Mouse (Mus musculus): ENCODE data around the gene Lhfpl5. TPM values are rescaled to one million over a fixed set of nuclear protein-coding genes. Genes with fewer than 3 reads are reported as not detected.

The Lhfpl5 gene
- total RNA-seq (2014; rRNA removed) (22.8 and 28.6 TPM in 2 replicates), polyA plus RNA-seq (2015; fragmentation: Nextera tagmentation; extraction: Ambion mirVana) (21.0 and 25.5 TPM in 2 replicates)

DNA sequence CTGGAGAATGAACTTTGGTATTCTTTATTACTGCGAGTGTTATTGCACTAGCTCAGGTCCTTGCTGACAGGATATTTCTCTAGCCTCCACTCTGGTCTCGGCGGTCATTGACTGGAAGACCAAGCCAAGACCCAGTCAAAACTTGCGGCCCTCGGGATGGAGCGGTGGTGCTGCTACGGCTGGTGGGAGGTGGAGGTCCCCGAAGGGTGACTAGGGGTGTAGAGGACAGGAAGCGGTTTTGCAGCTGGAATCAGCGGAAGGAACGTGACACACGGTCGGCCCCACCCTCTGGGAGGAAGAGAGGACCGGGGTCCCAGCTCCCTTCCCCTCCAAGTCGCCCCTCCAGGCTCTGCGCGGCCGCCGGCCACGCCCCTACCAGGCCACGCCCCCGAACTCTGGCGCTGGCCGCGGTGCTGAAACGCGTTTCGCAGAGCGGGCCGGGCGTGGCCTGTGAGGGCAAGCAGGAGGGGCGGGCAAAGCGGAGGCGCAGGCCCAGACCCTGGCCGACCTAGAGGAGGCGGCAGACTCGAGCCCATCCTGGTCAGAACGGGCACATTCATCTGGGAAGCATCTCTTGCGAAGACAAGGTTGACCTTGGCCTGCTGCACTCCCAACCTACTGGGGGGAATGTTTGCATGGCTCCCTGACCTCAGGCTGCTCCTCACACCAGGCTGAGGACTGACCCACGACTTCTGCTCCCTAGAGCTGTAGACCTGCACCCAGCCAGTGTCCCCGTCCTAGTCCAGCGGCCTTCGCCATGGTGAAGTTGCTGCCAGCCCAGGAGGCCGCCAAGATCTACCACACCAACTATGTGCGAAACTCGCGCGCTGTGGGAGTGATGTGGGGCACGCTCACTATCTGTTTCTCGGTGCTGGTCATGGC, at the start of gene Lhfpl5:
TSS of gene Lhfpl5 (plus strand) at position 398 of the 882 bp plus-strand sequence.
- 15% methylated on average over 49 of the region's 50 CpGs for WGBS
- Histone ChIP-seq H3K27me3 (ENCODE audit: insufficient read depth, low read length) (no peaks in the 10 kb centered on the region), H3K36me3 (ENCODE audit: insufficient read depth, low read length) (no peaks in the 10 kb centered on the region), H3K4me2 (ENCODE audit: low read depth, low read length, poor library complexity, severe bottlenecking) (peak within 1 kb of the TSS; percentile 54), H3K4me3 (ENCODE audit: low read depth, low read length) (peak within 1 kb of the TSS; percentile 44), H3K9ac (replicated peaks; ENCODE audit: low read length, poor library complexity, severe bottlenecking) (peak within 1 kb of the TSS; percentile 50), H3K27ac (ENCODE audit: low read depth, low read length) (no peak within 1 kb of the TSS), H3K4me1 (ENCODE audit: insufficient read depth, low read length) (peaks cover 11% of the 10 kb centered on the region; the same call in 1 of the 2 replicates), H3K9me3 (ENCODE audit: low read length) (no peaks in the 10 kb centered on the region)
- TF ChIP-seq CTCF (IDR thresholded peaks at IDR 0.05) = peak; percentile 29
- ATAC-seq (ENCODE audit: low FRiP score) (peak; percentile 75), DNase-seq (ENCODE audit: low spot score) (peak; percentile 63)

DNA sequence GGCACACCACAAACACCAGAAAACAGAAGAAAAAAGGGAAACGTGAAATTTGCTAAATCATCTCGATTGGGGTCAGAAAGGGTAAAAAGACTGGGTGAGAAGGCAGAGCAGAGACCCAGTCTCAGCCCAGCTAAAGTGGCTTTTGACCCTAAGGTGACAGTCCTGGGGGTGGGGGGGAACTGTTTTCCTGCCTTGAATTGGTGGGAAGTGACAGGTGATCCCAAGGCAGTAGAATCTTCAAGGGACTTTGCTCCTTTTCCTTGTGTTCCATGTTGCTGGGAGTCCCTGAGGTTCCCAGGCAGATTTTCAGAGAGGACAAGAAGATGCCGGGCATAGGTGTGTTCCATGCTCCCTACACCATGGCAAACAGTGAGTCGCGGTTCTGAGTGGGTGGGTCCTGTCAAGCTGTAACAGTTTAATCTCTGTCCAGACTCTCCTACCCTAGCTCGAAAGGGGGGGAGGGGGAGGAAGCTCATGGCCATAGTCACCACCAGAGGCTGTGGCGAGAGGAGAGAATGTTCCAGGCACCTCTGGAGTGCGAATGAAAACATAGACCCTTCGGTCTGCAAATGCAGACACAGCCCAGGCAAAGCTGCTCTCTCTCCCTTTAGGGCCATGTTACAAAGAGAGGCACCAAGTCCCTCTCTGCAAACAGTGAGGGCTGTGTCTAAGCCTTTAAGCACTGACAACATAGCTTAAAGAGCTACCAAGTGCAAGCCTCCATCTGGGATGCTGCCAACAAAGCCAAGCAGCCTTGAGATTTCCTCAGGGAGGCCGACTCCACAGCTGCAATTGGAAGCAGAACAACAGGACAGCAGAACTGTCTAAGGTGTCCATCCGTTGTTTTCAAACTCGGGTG, 48.0 kb upstream of the Lhfpl5 start:
- 39% methylated on average over 12 of the region's 12 CpGs for WGBS
- H3K27ac ChIP-seq (ENCODE audit: low read depth, low read length) = no peak overlapping the region
- no peaks in the 10 kb centered on the region for H3K27me3 ChIP-seq (ENCODE audit: insufficient read depth, low read length)
- H3K4me2 ChIP-seq (ENCODE audit: low read depth, low read length, poor library complexity, severe bottlenecking) = peak overlapping the region; percentile 9; the same call in 1 of the 2 replicates
- no peaks in the 10 kb centered on the region for H3K9me3 ChIP-seq (ENCODE audit: low read length)
- H3K4me1 ChIP-seq (ENCODE audit: insufficient read depth, low read length) = no peaks in the 10 kb centered on the region; the same call in 1 of the 2 replicates
- H3K9ac ChIP-seq (replicated peaks; ENCODE audit: low read length, poor library complexity, severe bottlenecking) = 0 out of 2 replicates have a peak overlapping the region, but pooled peaks have one; percentile 2
- DNase-seq (ENCODE audit: low spot score) (no peak), ATAC-seq (ENCODE audit: low FRiP score) (no peak)
- H3K4me3 ChIP-seq (ENCODE audit: low read depth, low read length) = no peak overlapping the region
- H3K36me3 ChIP-seq (ENCODE audit: insufficient read depth, low read length) = no peaks in the 10 kb centered on the region
- no peak for TF ChIP-seq CTCF (IDR thresholded peaks at IDR 0.05)

DNA sequence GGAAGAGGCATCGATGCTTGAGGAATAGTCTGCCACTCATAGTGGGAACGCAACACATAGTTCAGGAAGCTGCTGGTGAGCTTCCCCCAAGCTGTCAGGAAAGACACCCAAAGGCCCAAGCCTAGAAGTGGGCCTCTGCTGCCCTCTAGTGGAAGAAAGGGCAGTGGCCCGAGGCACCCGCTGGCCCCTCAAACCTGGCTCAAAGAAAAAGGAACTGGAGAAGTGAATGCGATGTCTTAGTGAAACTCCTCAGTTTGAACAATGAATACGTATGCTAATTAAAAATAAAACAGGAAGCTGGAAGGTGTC, 47.4 kb upstream of the Lhfpl5 start:
- Histone ChIP-seq H3K4me3 (ENCODE audit: low read depth, low read length) (no peak overlapping the region), H3K27me3 (ENCODE audit: insufficient read depth, low read length) (no peaks in the 10 kb centered on the region), H3K4me2 (ENCODE audit: low read depth, low read length, poor library complexity, severe bottlenecking) (peak overlapping the region; percentile 9; the same call in 1 of the 2 replicates), H3K9me3 (ENCODE audit: low read length) (no peaks in the 10 kb centered on the region), H3K4me1 (ENCODE audit: insufficient read depth, low read length) (no peaks in the 10 kb centered on the region; the same call in 1 of the 2 replicates), H3K27ac (ENCODE audit: low read depth, low read length) (no peak overlapping the region), H3K36me3 (ENCODE audit: insufficient read depth, low read length) (no peaks in the 10 kb centered on the region), H3K9ac (replicated peaks; ENCODE audit: low read length, poor library complexity, severe bottlenecking) (no peak overlapping the region)
- peak; percentile 98 for TF ChIP-seq CTCF (IDR thresholded peaks at IDR 0.05)
- WGBS = 4% methylated on average over 6 of the region's 6 CpGs
- ATAC-seq (ENCODE audit: low FRiP score) (no peak), DNase-seq (ENCODE audit: low spot score) (peak; percentile 85)

- Histone ChIP-seq H3K27ac (ENCODE audit: low read depth, low read length) (no peak overlapping the region), H3K4me1 (ENCODE audit: insufficient read depth, low read length) (no peaks in the 10 kb centered on the region; the same call in 1 of the 2 replicates), H3K4me3 (ENCODE audit: low read depth, low read length) (no peak overlapping the region), H3K27me3 (ENCODE audit: insufficient read depth, low read length) (no peaks in the 10 kb centered on the region), H3K4me2 (ENCODE audit: low read depth, low read length, poor library complexity, severe bottlenecking) (no peak overlapping the region), H3K9me3 (ENCODE audit: low read length) (no peaks in the 10 kb centered on the region), H3K36me3 (ENCODE audit: insufficient read depth, low read length) (no peaks in the 10 kb centered on the region), H3K9ac (replicated peaks; ENCODE audit: low read length, poor library complexity, severe bottlenecking) (no peak overlapping the region)
- TF ChIP-seq CTCF (IDR thresholded peaks at IDR 0.05) = no peak
- 72% methylated on average over 4 of the region's 4 CpGs for WGBS
- no peak for ATAC-seq (ENCODE audit: low FRiP score)
- DNase-seq (ENCODE audit: low spot score) = no peak
These were observed 46.3 kb upstream of the Lhfpl5 start for GRCm38 (mm10) chr17:28529116-28529515.

GRCm38 (mm10) chr17:28530506-28530905, 44.9 kb upstream of the Lhfpl5 start, which contains the start of gene Armc12:
Gene Armc12, plus strand, starts transcription at chr17:28530806.
- no peak within 1 kb of the TSS for H3K9ac ChIP-seq (replicated peaks; ENCODE audit: low read length, poor library complexity, severe bottlenecking)
- no peaks in the 10 kb centered on the region for H3K36me3 ChIP-seq (ENCODE audit: insufficient read depth, low read length)

More at GRCm38 (mm10) chr17:28530506-28530905, 44.9 kb upstream of the Lhfpl5 start, which contains the start of gene Armc12:
- Histone ChIP-seq H3K27ac (ENCODE audit: low read depth, low read length) (no peak within 1 kb of the TSS), H3K9me3 (ENCODE audit: low read length) (no peaks in the 10 kb centered on the region), H3K4me2 (ENCODE audit: low read depth, low read length, poor library complexity, severe bottlenecking) (no peak within 1 kb of the TSS), H3K27me3 (ENCODE audit: insufficient read depth, low read length) (no peaks in the 10 kb centered on the region), H3K4me3 (ENCODE audit: low read depth, low read length) (no peak within 1 kb of the TSS), H3K4me1 (ENCODE audit: insufficient read depth, low read length) (no peaks in the 10 kb centered on the region; the same call in 1 of the 2 replicates)
- ATAC-seq (ENCODE audit: low FRiP score) = no peak
- TF ChIP-seq CTCF (IDR thresholded peaks at IDR 0.05) = no peak
- WGBS = 94% methylated on average over 6 of the region's 6 CpGs
- no peak for DNase-seq (ENCODE audit: low spot score)
